Mouse (Mus musculus) ES-E14 (cell line): Measurements from ENCODE around the gene Bach1. TPM values are rescaled to one million over a fixed set of nuclear protein-coding genes. Genes with fewer than 3 reads are reported as not detected.
A peak's percentile ranks its signal among the peaks of the same experiment; 100 is the strongest.

ENCODE experiments used
- DNase-seq: peaks from one replicate; pipeline ENCODE4 v3.0.0-alpha.2; 2013; ENCODE audit warnings: low read depth, low spot score
- H3K27ac ChIP-seq: 2 replicates; pipeline ENCODE4 v1.5.1; 2012; ENCODE audit warnings: low read depth, mild to moderate bottlenecking, low read length, moderate library complexity, mixed read lengths; ENCODE audit not compliant: poor library complexity, insufficient read depth, severe bottlenecking
- H3K36me3 ChIP-seq: 2 replicates; pipeline ENCODE4 v1.6.1; 2012; ENCODE audit warnings: mild to moderate bottlenecking, low read length, moderate library complexity, mixed read lengths; ENCODE audit not compliant: control insufficient read depth, poor library complexity, insufficient read depth, severe bottlenecking
- H3K4me1 ChIP-seq, 2 experiments: fragments of 150-350 bp in 1 of 2; sonication (generic) in 1 of 2; 2 replicates each; pipeline ENCODE4 v1.6.1; 2012; ENCODE audit warnings: low read length in 2 of 2, mild to moderate bottlenecking in 1 of 2, mixed read lengths in 1 of 2; ENCODE audit not compliant: control insufficient read depth in 2 of 2, insufficient read depth in 2 of 2, poor library complexity in 1 of 2
- H3K4me3 ChIP-seq, 2 experiments: fragments of 150-350 bp in 1 of 2; sonication (generic) in 1 of 2; 2 replicates each; pipeline ENCODE4 v1.5.1; 2012; ENCODE audit warnings: low read length in 2 of 2, low read depth in 1 of 2, mild to moderate bottlenecking in 1 of 2, mixed read lengths in 1 of 2; ENCODE audit not compliant: insufficient read depth in 1 of 2, poor library complexity in 1 of 2, severe bottlenecking in 1 of 2
- H3K9ac ChIP-seq: 2 replicates; pipeline ENCODE4 v1.6.1; 2012; ENCODE audit warnings: low read depth, mild to moderate bottlenecking, low read length, mixed read lengths; ENCODE audit not compliant: poor library complexity, insufficient read depth, severe bottlenecking
- H3K9me3 ChIP-seq: fragments of 150-350 bp; sonication (generic); 2 replicates; pipeline ENCODE4 v1.6.1; 2012; ENCODE audit warnings: low read depth, mild to moderate bottlenecking, low read length; ENCODE audit not compliant: control insufficient read depth, insufficient read depth
- CHD2 ChIP-seq: IDR thresholded peaks from 2 replicates; pipeline ENCODE4 v1.6.1; 2014; ENCODE audit warnings: mild to moderate bottlenecking, low read depth, low read length, inconsistent platforms
- HCFC1 ChIP-seq: IDR thresholded peaks from 2 replicates; pipeline ENCODE4 v1.6.1; 2012; ENCODE audit warnings: low read length, inconsistent platforms, borderline replicate concordance; ENCODE audit not compliant: insufficient read depth
- MAFK ChIP-seq: IDR thresholded peaks from 2 replicates; pipeline ENCODE4 v1.6.1; 2014; ENCODE audit warnings: mild to moderate bottlenecking, low read depth, low read length, inconsistent platforms; ENCODE audit not compliant: insufficient read depth
- ZC3H11A ChIP-seq: IDR thresholded peaks from 2 replicates; pipeline ENCODE4 v1.6.1; 2012; ENCODE audit warnings: low read depth, mild to moderate bottlenecking, inconsistent platforms, low read length, borderline replicate concordance
- ZNF384 ChIP-seq: IDR thresholded peaks from 2 replicates; pipeline ENCODE4 v1.6.1; 2012; ENCODE audit warnings: low read depth, low read length, inconsistent platforms
- in situ Hi-C, 2 experiments: fragments of 600-800 bp; cut with MboI; formaldehyde crosslinking; loops; one replicate each; pipeline ENCODE4 v1.15.1; 2025; ENCODE audit warnings: low sequenced_read_pairs in 2 of 2, inconsistent platforms in 1 of 2; ENCODE audit not compliant: unreplicated experiment in 2 of 2
- total RNA-seq: library from RNA; depleted of rRNA; stranded (reverse); fragments of 300-350 nt; gene quantifications from 2 replicates; pipeline ENCODE4 v1.2.3, GENCODE M21; 2012

Gene Bach1
- total RNA-seq, 1 experiment = 19.5 TPM

DNA sequence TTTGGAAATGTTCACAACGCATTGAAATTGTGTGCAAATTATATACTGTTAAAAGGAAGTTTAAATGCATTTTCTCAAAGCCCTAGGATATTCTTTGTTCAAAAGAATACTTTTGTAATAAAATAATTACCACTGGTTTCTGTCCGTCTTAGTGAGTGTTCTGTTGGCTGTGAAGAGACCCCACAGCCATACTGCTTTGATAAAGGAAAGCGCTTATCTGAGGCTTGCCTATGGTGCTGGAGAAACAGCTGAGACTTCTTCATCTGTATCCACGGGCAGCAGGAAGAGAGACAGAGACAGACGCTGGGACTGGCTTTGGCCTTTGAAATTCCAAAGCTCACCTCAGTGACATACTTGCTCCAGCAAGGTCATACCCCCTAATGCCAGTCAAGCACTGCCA, 5.5 kb downstream of the Bach1 start:
- Histone ChIP-seq H3K4me3 (no peak overlapping the region), H3K9ac (no peak overlapping the region), H3K36me3 (no peaks in the 10 kb centered on the region), H3K27ac (no peak overlapping the region), H3K9me3 (no peaks in the 10 kb centered on the region), H3K4me1 (peaks cover 8 to 22% of the 10 kb centered on the region in 2 experiments; a peak in 3 of 4 replicates)
- no peak for DNase-seq
- in situ Hi-C loops = no loop called here
- TF ChIP-seq CHD2 = no peak
- TF ChIP-seq ZC3H11A = no peak
- no peak for TF ChIP-seq HCFC1
- no peak for TF ChIP-seq MAFK
- no peak for TF ChIP-seq ZNF384

- in situ Hi-C loops = no loop called here
- DNase-seq = no peak
- Histone ChIP-seq H3K36me3 (no peaks in the 10 kb centered on the region), H3K27ac (no peak overlapping the region), H3K9ac (no peak overlapping the region), H3K9me3 (no peaks in the 10 kb centered on the region), H3K4me1 (peaks cover 3 to 24% of the 10 kb centered on the region in 2 experiments; a peak in 2 of 4 replicates), H3K4me3 (no peak overlapping the region)
- TF ChIP-seq MAFK (no peak), ZC3H11A (no peak), HCFC1 (no peak), ZNF384 (no peak), CHD2 (no peak)
Measured at GRCm38 (mm10) chr16:87705892-87706589, 7.3 kb downstream of the Bach1 start.

DNA sequence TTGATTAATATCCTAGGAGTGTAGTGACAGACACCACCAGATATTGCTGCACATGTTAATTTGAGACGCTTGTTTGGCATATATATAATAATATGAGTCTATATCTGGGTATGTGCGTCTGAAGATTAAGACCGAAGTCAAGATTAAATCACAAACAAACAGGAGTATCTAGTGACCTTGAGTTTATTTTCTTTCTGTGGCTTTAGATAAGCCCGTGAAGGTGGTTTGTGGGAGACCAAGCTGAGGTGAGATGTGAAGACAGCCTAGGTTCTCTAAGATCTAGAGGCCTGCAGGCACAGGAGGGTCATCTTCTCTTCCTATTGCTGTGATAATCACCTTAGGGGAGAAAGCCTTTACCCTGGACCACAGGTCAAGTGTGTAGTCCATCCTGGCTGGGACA, 8.6 kb downstream of the Bach1 start:
- in situ Hi-C loops = no loop called here
- 0 out of 2 replicates have a peak overlapping the region, but pooled peaks have one; percentile 4 for H3K9ac ChIP-seq
- no peaks in the 10 kb centered on the region for H3K36me3 ChIP-seq
- DNase-seq = no peak
- H3K9me3 ChIP-seq = no peaks in the 10 kb centered on the region
- H3K27ac ChIP-seq = no peak overlapping the region
- no peak for TF ChIP-seq CHD2
- TF ChIP-seq ZC3H11A = no peak
- no peak for TF ChIP-seq ZNF384
- no peak for TF ChIP-seq MAFK
- TF ChIP-seq HCFC1 = no peak
- peaks cover 1 to 25% of the 10 kb centered on the region in 2 experiments; a peak in 1 of 4 replicates for H3K4me1 ChIP-seq
- no peak overlapping the region for H3K4me3 ChIP-seq

DNA sequence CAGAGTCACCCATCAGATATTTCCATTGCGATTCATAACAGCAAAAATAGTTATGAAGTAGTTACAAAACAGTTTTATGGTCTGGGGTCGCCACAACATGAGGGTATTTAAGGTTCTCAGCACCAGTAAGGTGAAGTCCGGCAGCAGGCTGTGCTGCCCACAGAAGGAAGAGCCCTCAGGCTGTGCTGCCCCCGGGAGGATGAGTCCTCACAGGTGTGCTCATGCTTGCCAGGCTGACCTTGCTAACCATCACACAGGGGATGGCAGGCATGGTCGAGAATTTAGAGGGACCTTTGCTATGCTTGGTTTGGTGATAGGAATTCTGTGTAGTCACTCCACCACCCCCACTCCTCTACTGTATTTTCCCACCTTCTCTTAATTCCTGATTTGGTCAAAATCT, 9.8 kb downstream of the Bach1 start:
- DNase-seq = no peak
- H3K9ac ChIP-seq = no peak overlapping the region
- H3K27ac ChIP-seq = no peak overlapping the region
- peaks cover 7 to 26% of the 10 kb centered on the region in 2 experiments; a peak in 3 of 4 replicates for H3K4me1 ChIP-seq
- H3K36me3 ChIP-seq = no peaks in the 10 kb centered on the region
- in situ Hi-C loops = no loop called here
- no peak overlapping the region for H3K4me3 ChIP-seq
- no peak for TF ChIP-seq MAFK
- TF ChIP-seq HCFC1 = no peak
- TF ChIP-seq ZC3H11A = no peak
- no peak for TF ChIP-seq CHD2
- TF ChIP-seq ZNF384 = no peak
- no peaks in the 10 kb centered on the region for H3K9me3 ChIP-seq

GRCm38 (mm10) chr16:87709144-87709543, 10.4 kb downstream of the Bach1 start:
- no peaks in the 10 kb centered on the region for H3K36me3 ChIP-seq
- H3K27ac ChIP-seq = no peak overlapping the region
- no peaks in the 10 kb centered on the region for H3K9me3 ChIP-seq
- DNase-seq = no peak
- in situ Hi-C loops = no loop called here
- no peak overlapping the region for H3K9ac ChIP-seq
- H3K4me3 ChIP-seq = no peak overlapping the region
- TF ChIP-seq MAFK = no peak
- TF ChIP-seq ZNF384 = no peak
- no peak for TF ChIP-seq CHD2
- TF ChIP-seq HCFC1 = no peak
- no peak for TF ChIP-seq ZC3H11A
- peaks cover 7 to 30% of the 10 kb centered on the region in 2 experiments; a peak in 3 of 4 replicates for H3K4me1 ChIP-seq
